Mouse (Mus musculus) small intestine, adult 2 months (tissue): ENCODE measurements around the gene Cttnbp2nl.

Experiments used
- CTCF ChIP-seq: fragments of 200-500 bp; IDR thresholded peaks from 2 replicates; pipeline ENCODE4 v1.5.1; 2012; ENCODE audit warnings: low read depth, mild to moderate bottlenecking, control low read depth, inconsistent platforms, low read length, moderate library complexity, mixed read lengths; ENCODE audit not compliant: insufficient replicate concordance, insufficient read length; ENCODE audit errors: extremely low read depth
- POLR2A ChIP-seq: fragments of 200-500 bp; IDR thresholded peaks from 2 replicates; pipeline ENCODE4 v1.6.1; 2012; ENCODE audit warnings: low read depth, mild to moderate bottlenecking, control low read depth, inconsistent platforms, low read length, moderate library complexity

GRCm38 (mm10) chr3:105018783-105019105 lies 34.2 kb downstream of the Cttnbp2nl start:
- TF ChIP-seq CTCF (no peak), POLR2A (no peak)
